Comparison of ENCODE assay signal across 13 mouse cellular contexts in genomic region chr10:109383758-109384157, GRCm38 (mm10).
A peak's percentile ranks its signal among the peaks of the same experiment; 100 is the strongest.
DNase-seq lines count a peak whose midpoint lies in the region; ATAC-seq lines count a peak whose summit lies in the region.
"Had no signal": no experiment of that assay in that cellular context is flagged by ENCODE, and none has a peak within 500 bp of the region (broad histone marks: within the 10 kb centered on the region; RNA-seq: fewer than 3 reads in every experiment).

No protein-coding gene starts in this region.

- H3K27me3 ChIP-seq in midbrain, embryonic 12.5 days, result no peaks in the 10 kb centered on the region
- no peaks in the 10 kb centered on the region for H3K27me3 ChIP-seq in midbrain, embryonic 10.5 days (ENCODE audit: low read depth, poor library complexity, severe bottlenecking)
- H3K27me3 ChIP-seq: heart, embryonic 13.5 days; intestine, embryonic 15.5 days had no signal

- WGBS in midbrain, embryonic 12.5 days, result 59% methylated on average over 4 of the region's 4 CpGs
- WGBS in midbrain, embryonic 10.5 days, result 69% methylated on average over 4 of the region's 4 CpGs

- H3K9me3 ChIP-seq in midbrain, embryonic 12.5 days, result no peaks in the 10 kb centered on the region
- no peaks in the 10 kb centered on the region for H3K9me3 ChIP-seq in midbrain, embryonic 10.5 days (replicated peaks)
- H3K9me3 ChIP-seq: forebrain, embryonic 10.5 days; heart, embryonic 13.5 days; intestine, embryonic 15.5 days had no signal

- H3K4me2 ChIP-seq in midbrain, embryonic 12.5 days (replicated peaks), result no peak overlapping the region
- H3K4me2 ChIP-seq: heart, embryonic 13.5 days; intestine, embryonic 15.5 days had no signal

- ATAC-seq in midbrain, embryonic 12.5 days (ENCODE audit: low FRiP score, low read depth), result peak; percentile 79
- ATAC-seq: intestine, embryonic 15.5 days had no signal

- H3K4me3 ChIP-seq in midbrain, embryonic 12.5 days, result no peak overlapping the region
- no peak overlapping the region for H3K4me3 ChIP-seq in midbrain, embryonic 10.5 days
- H3K4me3 ChIP-seq: forebrain, embryonic 10.5 days; gastrocnemius, adult 2 months; heart, embryonic 13.5 days; intestine, embryonic 15.5 days had no signal

- H3K27ac ChIP-seq in midbrain, embryonic 12.5 days (replicated peaks), result no peak overlapping the region
- H3K27ac ChIP-seq in midbrain, embryonic 10.5 days (replicated peaks), result no peak overlapping the region
- H3K27ac ChIP-seq: forebrain, embryonic 10.5 days; gastrocnemius, adult 2 months; heart, embryonic 13.5 days; intestine, embryonic 15.5 days had no signal

- no peaks in the 10 kb centered on the region for H3K36me3 ChIP-seq in midbrain, embryonic 12.5 days
- H3K36me3 ChIP-seq in midbrain, embryonic 10.5 days, result no peaks in the 10 kb centered on the region
- H3K36me3 ChIP-seq: forebrain, embryonic 10.5 days; heart, embryonic 13.5 days; intestine, embryonic 15.5 days had no signal

- no peak overlapping the region for H3K9ac ChIP-seq in midbrain, embryonic 12.5 days (replicated peaks)
- H3K9ac ChIP-seq: heart, embryonic 13.5 days; intestine, embryonic 15.5 days had no signal

- DNase-seq in cerebellum, postnatal 14 days, result peak; percentile 69 to 70
- no peak for DNase-seq in cerebellum, adult 9-10 months
- DNase-seq in midbrain, embryonic 10.5 days (ENCODE audit: low spot score), result no peak
- DNase-seq in hindlimb bud, embryonic 11.5 days (ENCODE audit: extremely low spot score, low read depth, low spot score), result peak; percentile 26
- DNase-seq in retina, embryonic 14.5 days (ENCODE audit: low spot score), result peak; percentile 58
- DNase-seq in T-cell, adult 2 months (ENCODE audit: low spot score), result no peak
- DNase-seq in urinary bladder, postnatal 14 days (ENCODE audit: low spot score), result no peak
- DNase-seq: gastrocnemius, adult 2 months; lung, postnatal 14 days had no signal

- no peaks in the 10 kb centered on the region for H3K4me1 ChIP-seq in midbrain, embryonic 12.5 days
- no peaks in the 10 kb centered on the region for H3K4me1 ChIP-seq in midbrain, embryonic 10.5 days
- H3K4me1 ChIP-seq: forebrain, embryonic 10.5 days; heart, embryonic 13.5 days; intestine, embryonic 15.5 days had no signal

Comparison
In these comparisons a context has a peak if more than half of its experiments do, and no peak if none do; other contexts are left out.
1. DNase-seq: peak in cerebellum, postnatal 14 days (2 of 2), hindlimb bud, embryonic 11.5 days (single experiment) and retina, embryonic 14.5 days (single experiment); none in cerebellum, adult 9-10 months (single experiment), midbrain, embryonic 10.5 days (single experiment), T-cell, adult 2 months (single experiment) and urinary bladder, postnatal 14 days (single experiment).